ENCODE assay signal across 13 mouse cellular contexts in the genomic region with DNA sequence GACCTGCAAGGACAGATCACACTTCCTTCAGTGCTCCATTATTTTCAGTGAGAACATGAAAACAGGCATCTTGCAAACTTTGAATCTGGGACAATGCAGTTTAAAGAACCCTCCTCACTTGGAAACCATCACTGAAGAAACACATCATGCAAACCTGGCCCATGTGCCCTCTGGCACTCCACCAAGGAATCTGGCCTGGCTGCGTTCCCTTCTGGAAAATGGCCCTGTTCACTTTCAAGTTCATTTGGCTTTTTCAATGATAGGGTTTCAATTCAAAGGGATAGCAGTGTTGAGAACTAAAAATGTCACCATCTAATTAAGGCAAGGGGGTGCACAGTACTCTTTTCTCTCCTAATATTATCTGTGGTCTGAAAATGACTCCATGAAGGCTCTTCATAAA.
DNase-seq lines count a peak whose midpoint lies in the region; ATAC-seq and TF ChIP-seq lines count a peak whose summit lies in the region.
"Had no signal": no experiment of that assay in that cellular context is flagged by ENCODE, and none has a peak within 500 bp of the region (broad histone marks: within the 10 kb centered on the region; RNA-seq: fewer than 3 reads in every experiment).

No protein-coding gene starts in this region.

- peak overlapping the region; percentile 28; the same call in 1 of the 2 replicates for H3K27ac ChIP-seq in forebrain, embryonic 13.5 days
- H3K27ac ChIP-seq in forebrain, embryonic 11.5 days (ENCODE audit: low read depth, low read length): no peak overlapping the region
- H3K27ac ChIP-seq in layer of hippocampus, adult 2 months: peak overlapping the region; percentile 19; the same call in 1 of the 2 replicates
- H3K27ac ChIP-seq: gastrocnemius, adult 2 months; kidney, embryonic 15.5 days; limb, embryonic 12.5 days; lung, embryonic 15.5 days had no signal

- TF ChIP-seq CTCF in layer of hippocampus, adult 2 months (conservative IDR thresholded peaks at IDR 0.05): no peak

- H3K4me2 ChIP-seq in forebrain, embryonic 13.5 days: no peak overlapping the region
- H3K4me2 ChIP-seq in forebrain, embryonic 11.5 days (ENCODE audit: low read depth, low read length, severe bottlenecking): no peak overlapping the region
- H3K4me2 ChIP-seq: kidney, embryonic 15.5 days; limb, embryonic 12.5 days; lung, embryonic 15.5 days had no signal

- peaks cover 4% of the 10 kb centered on the region; the same call in 1 of the 2 replicates for H3K4me1 ChIP-seq in forebrain, embryonic 13.5 days
- H3K4me1 ChIP-seq in forebrain, embryonic 11.5 days (replicated peaks; ENCODE audit: control insufficient read depth, insufficient read depth, low read length): no peaks in the 10 kb centered on the region
- H3K4me1 ChIP-seq: kidney, embryonic 15.5 days; limb, embryonic 12.5 days; lung, embryonic 15.5 days had no signal

- no peak for DNase-seq in forebrain, embryonic 11.5 days (ENCODE audit: low spot score)
- DNase-seq in layer of hippocampus, adult 2 months (ENCODE audit: low spot score in 2 of 2): no peak
- no peak for DNase-seq in layer of hippocampus, adult 11-12 months (ENCODE audit: low spot score)
- peak; percentile 52 to 59 for DNase-seq in right cerebral cortex, postnatal 10 days (ENCODE audit: low spot score in 2 of 2)
- no peak for DNase-seq in right cerebral cortex, adult 2 months (ENCODE audit: low spot score in 2 of 2)
- no peak for DNase-seq in urinary bladder, postnatal 25 days (ENCODE audit: low spot score)
- DNase-seq: gastrocnemius, adult 2 months had no signal

- H3K27me3 ChIP-seq in forebrain, embryonic 13.5 days: no peaks in the 10 kb centered on the region
- no peaks in the 10 kb centered on the region for H3K27me3 ChIP-seq in forebrain, embryonic 11.5 days (ENCODE audit: control insufficient read depth, insufficient read depth, low read length)
- H3K27me3 ChIP-seq: CH12.LX; kidney, embryonic 15.5 days; limb, embryonic 12.5 days; lung, embryonic 15.5 days had no signal

- no peaks in the 10 kb centered on the region for H3K9me3 ChIP-seq in forebrain, embryonic 13.5 days (replicated peaks)
- no peaks in the 10 kb centered on the region for H3K9me3 ChIP-seq in forebrain, embryonic 11.5 days (ENCODE audit: control insufficient read depth, low read length)
- H3K9me3 ChIP-seq: kidney, embryonic 15.5 days; limb, embryonic 12.5 days; lung, embryonic 15.5 days had no signal

- H3K9ac ChIP-seq in forebrain, embryonic 13.5 days: no peak overlapping the region
- H3K9ac ChIP-seq in forebrain, embryonic 11.5 days (ENCODE audit: low read length): no peak overlapping the region
- H3K9ac ChIP-seq: kidney, embryonic 15.5 days; limb, embryonic 12.5 days; lung, embryonic 15.5 days had no signal

- WGBS in forebrain, embryonic 13.5 days: 42% methylated on average over 1 of the region's 1 CpGs
- 82% methylated on average over 1 of the region's 1 CpGs for WGBS in forebrain, embryonic 11.5 days

- H3K4me3 ChIP-seq in forebrain, embryonic 13.5 days: no peak overlapping the region
- no peak overlapping the region for H3K4me3 ChIP-seq in forebrain, embryonic 11.5 days (ENCODE audit: low read depth, low read length)
- H3K4me3 ChIP-seq in layer of hippocampus, adult 2 months: no peak overlapping the region
- H3K4me3 ChIP-seq: gastrocnemius, adult 2 months; kidney, embryonic 15.5 days; limb, embryonic 12.5 days; lung, embryonic 15.5 days had no signal

- no peak for ATAC-seq in forebrain, embryonic 13.5 days
- ATAC-seq in forebrain, embryonic 11.5 days (replicated peaks; ENCODE audit: low FRiP score): no peak
- no peak for ATAC-seq in megakaryocyte, adult 5-6 weeks (ENCODE audit: poor library complexity, severe bottlenecking)

- H3K36me3 ChIP-seq in forebrain, embryonic 13.5 days (ENCODE audit: poor library complexity, severe bottlenecking): no peaks in the 10 kb centered on the region
- H3K36me3 ChIP-seq in forebrain, embryonic 11.5 days (ENCODE audit: control insufficient read depth, insufficient read depth, low read length): no peaks in the 10 kb centered on the region
- H3K36me3 ChIP-seq: kidney, embryonic 15.5 days; limb, embryonic 12.5 days; lung, embryonic 15.5 days had no signal

Comparison
In these comparisons a context has a peak if more than half of its experiments do, and no peak if none do; other contexts are left out.
1. DNase-seq: peak in right cerebral cortex, postnatal 10 days (2 of 2); none in forebrain, embryonic 11.5 days (single experiment), layer of hippocampus, adult 2 months (0 of 2), layer of hippocampus, adult 11-12 months (single experiment), right cerebral cortex, adult 2 months (0 of 2) and urinary bladder, postnatal 25 days (single experiment).